Mouse (Mus musculus) adrenal gland, postnatal 14 days (tissue): ENCODE measurements around the gene Thumpd1. TPM values are rescaled to one million over a fixed set of nuclear protein-coding genes. Genes with fewer than 3 reads are reported as not detected.

Source experiments
- DNase-seq: peaks from one replicate; pipeline ENCODE4 v3.0.0; 2021; ENCODE audit warnings: mixed read lengths
- total RNA-seq: library from RNA; stranded (reverse); gene quantifications from 2 replicates; pipeline ENCODE4 v1.2.3, GENCODE M21; 2021

The Thumpd1 gene
- total RNA-seq, 1 experiment from 2014 or later: 34.4 TPM

GRCm38 (mm10) chr7:119670925-119671324 lies 49.7 kb downstream of the Thumpd1 start:
- DNase-seq: peak; percentile 45

- no peak for DNase-seq
Observed at GRCm38 (mm10) chr7:119670395-119670794, 50.2 kb downstream of the Thumpd1 start.

GRCm38 (mm10) chr7:119667893-119668292 lies 52.7 kb downstream of the Thumpd1 start:
- no peak for DNase-seq

Other genes starting within 250 kb of the Thumpd1 start
- not detected in 2 replicates for gene Umod, start 241.5 kb downstream of the Thumpd1 start, total RNA-seq
- gene Acsm5, start 201.3 kb downstream of the Thumpd1 start, total RNA-seq: 4.6 and 11.0 TPM in 2 replicates
- 0.44 TPM in 1 of 2 replicates, not detected in the other for gene Pdilt, start 197.3 kb downstream of the Thumpd1 start, total RNA-seq
- gene Acsm2, start 166.5 kb downstream of the Thumpd1 start, total RNA-seq: not detected in 2 replicates
- gene Acsm1, start 113.8 kb downstream of the Thumpd1 start, total RNA-seq: 0.34 and 14.4 TPM in 2 replicates
- gene Acsm4, start 30.8 kb downstream of the Thumpd1 start, total RNA-seq: not detected in 2 replicates
- 52.8 and 59.7 TPM in 2 replicates for gene Acsm3, start 40.1 kb upstream of the Thumpd1 start, total RNA-seq
- 6.8 and 13.3 TPM in 2 replicates for gene Rexo5, start 73.2 kb upstream of the Thumpd1 start, total RNA-seq
- gene Eri2, start 73.3 kb upstream of the Thumpd1 start, total RNA-seq: 7.5 and 9.4 TPM in 2 replicates
- 7.8 and 11.9 TPM in 2 replicates for gene Lyrm1, start 175.1 kb upstream of the Thumpd1 start, total RNA-seq
- gene Dcun1d3, start 175.5 kb upstream of the Thumpd1 start, total RNA-seq: 37.4 and 47.7 TPM in 2 replicates